ENCODE assay signal across 9 mouse cellular contexts in genomic region chr3:99938611-99939286, GRCm38 (mm10). TPM values are rescaled to one million over a fixed set of nuclear protein-coding genes. Genes with fewer than 3 reads are reported as not detected.
DNase-seq lines count a peak whose midpoint lies in the region; ATAC-seq lines count a peak whose summit lies in the region.
"Had no signal": no experiment of that assay in that cellular context is flagged by ENCODE, and none has a peak within 500 bp of the region (broad histone marks: within the 10 kb centered on the region; RNA-seq: fewer than 3 reads in every experiment).

No protein-coding gene starts in this region.

- H3K9me3 ChIP-seq in kidney, embryonic 14.5 days (ENCODE audit: control insufficient read depth, low read length) = no peaks in the 10 kb centered on the region
- H3K9me3 ChIP-seq in embryonic facial prominence, embryonic 10.5 days = no peaks in the 10 kb centered on the region
- no peaks in the 10 kb centered on the region for H3K9me3 ChIP-seq in hindbrain, embryonic 15.5 days
- H3K9me3 ChIP-seq in midbrain, embryonic 14.5 days (ENCODE audit: control insufficient read depth, low read length) = no peaks in the 10 kb centered on the region
- H3K9me3 ChIP-seq: liver, embryonic 15.5 days had no signal

- H3K4me1 ChIP-seq in kidney, embryonic 14.5 days (ENCODE audit: control insufficient read depth, insufficient read depth, low read length) = no peaks in the 10 kb centered on the region
- 0 out of 2 replicates have a peak, but pooled peaks cover 4% of the 10 kb centered on the region for H3K4me1 ChIP-seq in embryonic facial prominence, embryonic 10.5 days
- no peaks in the 10 kb centered on the region for H3K4me1 ChIP-seq in hindbrain, embryonic 15.5 days (replicated peaks)
- H3K4me1 ChIP-seq in midbrain, embryonic 14.5 days (ENCODE audit: control insufficient read depth, insufficient read depth, low read length) = no peaks in the 10 kb centered on the region
- H3K4me1 ChIP-seq: liver, embryonic 15.5 days had no signal

- 29% methylated on average over 8 of the region's 8 CpGs for WGBS in kidney, embryonic 14.5 days
- 34% methylated on average over 8 of the region's 8 CpGs for WGBS in embryonic facial prominence, embryonic 10.5 days
- WGBS in hindbrain, embryonic 15.5 days = 35% methylated on average over 8 of the region's 8 CpGs
- WGBS in midbrain, embryonic 14.5 days = 35% methylated on average over 8 of the region's 8 CpGs

- ATAC-seq in kidney, embryonic 14.5 days (ENCODE audit: low FRiP score, low TSS enrichment) = no peak
- ATAC-seq in hindbrain, embryonic 15.5 days (ENCODE audit: low FRiP score, low read depth) = peak; percentile 54; the same call in 1 of the 2 replicates
- peak; percentile 62 for ATAC-seq in midbrain, embryonic 14.5 days (ENCODE audit: low FRiP score, low TSS enrichment)
- ATAC-seq in activated CD4-positive, CD25-positive, alpha-beta regulatory T cell, adult 4 months = no peak

- H3K9ac ChIP-seq in kidney, embryonic 14.5 days (ENCODE audit: low read depth, low read length) = no peak overlapping the region
- H3K9ac ChIP-seq in hindbrain, embryonic 15.5 days = no peak overlapping the region
- H3K9ac ChIP-seq in midbrain, embryonic 14.5 days (replicated peaks; ENCODE audit: low read length) = no peak overlapping the region
- H3K9ac ChIP-seq: liver, embryonic 15.5 days had no signal

- no peaks in the 10 kb centered on the region for H3K36me3 ChIP-seq in kidney, embryonic 14.5 days (ENCODE audit: control insufficient read depth, insufficient read depth, low read length)
- H3K36me3 ChIP-seq in embryonic facial prominence, embryonic 10.5 days (replicated peaks) = no peaks in the 10 kb centered on the region
- H3K36me3 ChIP-seq in hindbrain, embryonic 15.5 days = no peaks in the 10 kb centered on the region
- H3K36me3 ChIP-seq in midbrain, embryonic 14.5 days (ENCODE audit: control insufficient read depth, insufficient read depth, low read length) = no peaks in the 10 kb centered on the region
- H3K36me3 ChIP-seq: liver, embryonic 15.5 days had no signal

- 0 out of 2 replicates have a peak, but pooled peaks cover 4% of the 10 kb centered on the region for H3K27me3 ChIP-seq in kidney, embryonic 14.5 days (ENCODE audit: control insufficient read depth, insufficient read depth, low read length)
- no peaks in the 10 kb centered on the region for H3K27me3 ChIP-seq in embryonic facial prominence, embryonic 10.5 days (replicated peaks; ENCODE audit: low read depth, poor library complexity, severe bottlenecking)
- no peaks in the 10 kb centered on the region for H3K27me3 ChIP-seq in hindbrain, embryonic 15.5 days
- no peaks in the 10 kb centered on the region for H3K27me3 ChIP-seq in midbrain, embryonic 14.5 days (ENCODE audit: control insufficient read depth, insufficient read depth, low read length)
- H3K27me3 ChIP-seq: liver, embryonic 15.5 days had no signal

- H3K4me2 ChIP-seq in kidney, embryonic 14.5 days (replicated peaks; ENCODE audit: low read depth, low read length) = no peak overlapping the region
- H3K4me2 ChIP-seq in hindbrain, embryonic 15.5 days = no peak overlapping the region
- no peak overlapping the region for H3K4me2 ChIP-seq in midbrain, embryonic 14.5 days (ENCODE audit: low read length)
- H3K4me2 ChIP-seq: liver, embryonic 15.5 days had no signal

- H3K4me3 ChIP-seq in kidney, embryonic 14.5 days (ENCODE audit: low read length) = no peak overlapping the region
- no peak overlapping the region for H3K4me3 ChIP-seq in embryonic facial prominence, embryonic 10.5 days
- no peak overlapping the region for H3K4me3 ChIP-seq in hindbrain, embryonic 15.5 days
- H3K4me3 ChIP-seq in midbrain, embryonic 14.5 days (replicated peaks; ENCODE audit: low read depth, low read length) = no peak overlapping the region
- H3K4me3 ChIP-seq: liver, embryonic 15.5 days had no signal

- peak; percentile 63 for DNase-seq in kidney, adult 18-20 months
- DNase-seq in adrenal gland, postnatal 14 days = peak; percentile 62
- peak; percentile 71 for DNase-seq in embryonic facial prominence, embryonic 10.5 days (ENCODE audit: low spot score)
- DNase-seq in left cerebral cortex, adult 11 months (ENCODE audit: low spot score) = peak; percentile 23
- DNase-seq in midbrain, embryonic 14.5 days = peak; percentile 92

- no peak overlapping the region for H3K27ac ChIP-seq in kidney, embryonic 14.5 days (ENCODE audit: low read depth, low read length)
- no peak overlapping the region for H3K27ac ChIP-seq in embryonic facial prominence, embryonic 10.5 days (replicated peaks)
- no peak overlapping the region for H3K27ac ChIP-seq in hindbrain, embryonic 15.5 days (replicated peaks)
- no peak overlapping the region for H3K27ac ChIP-seq in midbrain, embryonic 14.5 days (replicated peaks; ENCODE audit: low read depth, low read length)
- H3K27ac ChIP-seq: liver, embryonic 15.5 days had no signal

RNA-seq across cellular contexts. Expression of gene Spag17, which starts 53.5 kb away (rescaled TPM):
- 0.79 and 0.85 TPM in 2 replicates for polyA plus RNA-seq in kidney, embryonic 14.5 days (2014; fragmentation: Nextera tagmentation; extraction: Ambion mirVana)
- total RNA-seq in adrenal gland, postnatal 14 days (2021) = not detected in 2 replicates
- polyA plus RNA-seq in embryonic facial prominence, embryonic 10.5 days (2016; fragmentation: Nextera tagmentation; extraction: Ambion mirVana) = 0.29 and 0.47 TPM in 2 replicates
- 0.30 and 0.80 TPM in 2 replicates for polyA plus RNA-seq in hindbrain, embryonic 15.5 days (2015; fragmentation: Nextera tagmentation; extraction: Ambion mirVana)
- 0.29 and 0.53 TPM in 2 replicates for polyA plus RNA-seq in midbrain, embryonic 14.5 days (2014; fragmentation: Nextera tagmentation; extraction: Ambion mirVana)
- not detected for polyA plus RNA-seq in activated CD4-positive, CD25-positive, alpha-beta regulatory T cell, adult 4 months (2017; shearing (Covaris generic))

Comparison
In these comparisons a context has a peak if more than half of its experiments do, and no peak if none do; other contexts are left out.
1. DNase-seq: peak in every context shown above with its lines; median percentile 92 in midbrain, embryonic 14.5 days; 71 in embryonic facial prominence, embryonic 10.5 days; 63 in kidney, adult 18-20 months; 62 in adrenal gland, postnatal 14 days; 23 in left cerebral cortex, adult 11 months.
2. ATAC-seq: peak in hindbrain, embryonic 15.5 days (single experiment) and midbrain, embryonic 14.5 days (single experiment); none in kidney, embryonic 14.5 days (single experiment) and activated CD4-positive, CD25-positive, alpha-beta regulatory T cell, adult 4 months (single experiment).